Mouse (Mus musculus) embryonic fibroblast, embryonic 13.5 days (primary cell): ENCODE measurements around the gene Oxsr1. TPM values are rescaled to one million over a fixed set of nuclear protein-coding genes. Genes with fewer than 3 reads are reported as not detected.

ENCODE experiments used
- H3K27ac ChIP-seq: 2 replicates; pipeline ENCODE4 v1.5.1; 2012; ENCODE audit warnings: low read length, control low read depth, inconsistent platforms; ENCODE audit not compliant: insufficient read depth
- H3K4me1 ChIP-seq: 2 replicates; pipeline ENCODE4 v1.6.1; 2011; ENCODE audit warnings: low read length; ENCODE audit not compliant: control insufficient read depth, insufficient read depth
- H3K4me3 ChIP-seq: 2 replicates; pipeline ENCODE4 v1.5.1; 2011; ENCODE audit warnings: mild to moderate bottlenecking, control low read depth, low read length; ENCODE audit not compliant: insufficient read depth
- CTCF ChIP-seq: IDR thresholded peaks from 2 replicates; pipeline ENCODE4 v1.5.1; 2011; ENCODE audit warnings: mild to moderate bottlenecking, control low read depth, low read length, moderate library complexity, borderline replicate concordance; ENCODE audit not compliant: insufficient read depth
- POLR2A ChIP-seq: IDR thresholded peaks from 2 replicates; pipeline ENCODE4 v1.6.1; 2011; ENCODE audit warnings: low read depth, mild to moderate bottlenecking, control low read depth, low read length, moderate library complexity
- polyA plus RNA-seq: library from polyadenylated mRNA; stranded (reverse); fragments of >200 nt; gene quantifications from 2 replicates; pipeline ENCODE4 v1.2.4, GENCODE M21; 2011; ENCODE audit warnings: low read depth; ENCODE audit not compliant: missing spikeins, insufficient read length

Gene Oxsr1
- polyA plus RNA-seq, 1 experiment: 53.8 TPM

DNA sequence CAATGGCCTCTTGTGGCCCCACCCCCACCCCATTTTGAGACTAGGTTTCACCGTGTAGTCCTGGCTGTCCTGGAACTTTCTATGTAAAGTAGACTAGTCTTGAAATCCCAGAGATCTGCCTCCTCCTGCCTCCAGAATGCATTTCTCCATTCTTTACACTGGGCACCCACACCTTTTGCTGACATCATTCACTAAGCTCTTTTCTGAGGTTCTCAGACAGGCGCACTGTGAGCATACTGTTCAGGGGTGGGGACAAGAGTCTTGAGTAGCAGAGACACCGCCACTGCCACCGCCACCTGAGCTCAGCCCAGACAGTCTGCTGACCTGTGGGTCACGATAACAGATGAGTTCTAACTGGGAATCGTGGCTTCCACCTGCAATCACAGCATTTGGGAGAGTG is 33.7 kb upstream of the Oxsr1 start:
- no peak for TF ChIP-seq POLR2A
- TF ChIP-seq CTCF: no peak
- H3K27ac ChIP-seq: no peak overlapping the region
- H3K4me3 ChIP-seq: no peak overlapping the region
- no peaks in the 10 kb centered on the region for H3K4me1 ChIP-seq

DNA sequence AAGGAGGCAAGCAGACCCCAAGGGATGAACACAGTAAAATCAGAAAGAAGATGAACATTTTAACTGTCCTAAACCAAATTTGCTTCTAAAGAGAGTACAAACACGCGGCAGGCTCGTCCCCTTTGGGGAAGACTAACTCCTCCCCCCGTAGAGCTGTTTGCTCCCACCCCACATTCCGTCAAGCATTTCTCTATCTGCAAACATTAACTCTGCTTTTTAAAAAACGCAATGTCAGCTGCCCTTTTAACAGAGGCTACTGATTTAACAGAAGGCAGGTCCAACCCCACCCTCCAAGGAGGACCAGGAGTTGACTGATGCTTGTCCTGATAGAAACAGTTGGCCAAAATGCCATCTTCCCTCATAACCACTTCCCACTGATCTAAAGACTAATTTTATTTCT is 31.7 kb upstream of the Oxsr1 start:
- H3K27ac ChIP-seq: no peak overlapping the region
- no peaks in the 10 kb centered on the region for H3K4me1 ChIP-seq
- TF ChIP-seq POLR2A (no peak), CTCF (no peak)
- H3K4me3 ChIP-seq: no peak overlapping the region

GRCm38 (mm10) chr9:119352060-119352459 is 29.8 kb upstream of the Oxsr1 start:
- Histone ChIP-seq H3K27ac (no peak overlapping the region), H3K4me3 (no peak overlapping the region), H3K4me1 (no peaks in the 10 kb centered on the region)
- no peak for TF ChIP-seq POLR2A
- TF ChIP-seq CTCF: peak; percentile 93

- H3K27ac ChIP-seq: no peak overlapping the region
- TF ChIP-seq POLR2A (no peak), CTCF (no peak)
- H3K4me1 ChIP-seq: no peaks in the 10 kb centered on the region
- no peak overlapping the region for H3K4me3 ChIP-seq
Measured at GRCm38 (mm10) chr9:119350947-119351705, 28.9 kb upstream of the Oxsr1 start.

DNA sequence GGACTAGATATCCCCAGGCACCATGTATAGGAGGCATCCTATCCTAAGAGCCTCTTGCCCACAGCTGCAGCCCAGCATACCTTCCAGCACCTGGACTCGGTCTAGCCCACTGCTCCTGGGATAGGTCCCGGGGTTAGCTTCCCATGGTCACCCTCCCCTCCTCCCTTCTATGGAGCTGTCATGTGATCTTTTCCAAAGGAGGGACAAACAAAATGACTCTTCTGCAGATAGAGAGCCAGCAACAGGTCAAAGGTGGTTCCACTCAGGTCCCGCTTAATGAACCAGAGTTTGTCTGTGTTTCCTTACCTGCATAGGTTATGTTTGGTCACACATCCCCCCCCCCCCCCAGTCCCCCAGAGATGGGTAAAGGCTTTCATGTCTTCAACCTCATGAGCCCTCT is 28.3 kb upstream of the Oxsr1 start:
- Histone ChIP-seq H3K4me1 (no peaks in the 10 kb centered on the region), H3K4me3 (no peak overlapping the region), H3K27ac (no peak overlapping the region)
- TF ChIP-seq CTCF (no peak), POLR2A (no peak)

DNA sequence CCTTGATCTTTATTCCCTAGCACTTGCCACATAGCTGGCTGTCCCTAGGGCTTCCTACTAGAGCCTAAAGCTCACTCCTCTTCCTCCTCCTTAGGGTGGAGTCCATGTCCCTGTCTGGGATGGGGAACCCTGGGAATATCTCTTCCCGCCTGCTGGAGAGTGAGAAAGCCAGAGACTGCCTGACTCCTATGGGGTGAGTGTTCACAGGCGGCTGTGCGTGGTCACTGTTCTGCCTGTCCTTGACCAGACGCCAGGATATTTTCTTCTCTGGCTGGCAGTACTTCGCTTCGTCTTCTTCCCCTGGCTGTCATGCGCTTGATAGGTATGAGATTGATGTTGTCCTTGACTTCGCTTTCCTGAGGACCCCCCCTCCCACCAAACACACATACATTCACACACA is 24.1 kb upstream of the Oxsr1 start:
- no peak overlapping the region for H3K4me3 ChIP-seq
- no peak overlapping the region for H3K27ac ChIP-seq
- no peak for TF ChIP-seq POLR2A
- no peak for TF ChIP-seq CTCF
- 0 out of 2 replicates have a peak, but pooled peaks cover 2% of the 10 kb centered on the region for H3K4me1 ChIP-seq

DNA sequence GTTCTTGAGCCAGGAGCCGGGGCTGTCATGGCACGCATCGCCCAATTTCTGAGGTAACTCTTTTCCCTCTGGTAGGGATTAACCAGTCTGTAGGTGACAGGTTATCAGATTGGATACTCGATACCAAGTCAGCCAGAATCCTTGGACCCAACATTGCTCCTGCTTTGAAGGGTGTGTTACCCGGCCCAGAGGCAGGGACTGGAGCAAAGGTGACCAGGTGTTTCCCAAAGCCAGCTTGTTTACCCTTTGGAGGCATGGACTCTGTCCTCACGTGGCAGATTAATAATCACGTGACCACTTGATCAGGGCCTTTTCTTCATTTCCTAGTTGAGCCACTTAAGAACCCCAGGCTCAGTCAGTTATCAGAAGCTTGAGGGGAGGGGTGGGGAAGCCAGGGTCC is 20.5 kb upstream of the Oxsr1 start:
- TF ChIP-seq CTCF (no peak), POLR2A (no peak)
- Histone ChIP-seq H3K4me3 (no peak overlapping the region), H3K4me1 (0 out of 2 replicates have a peak, but pooled peaks cover 5% of the 10 kb centered on the region), H3K27ac (no peak overlapping the region)

- Histone ChIP-seq H3K4me1 (0 out of 2 replicates have a peak, but pooled peaks cover 5% of the 10 kb centered on the region), H3K4me3 (peak within 1 kb of the TSS; percentile 74), H3K27ac (peak within 1 kb of the TSS; percentile 99)
- TF ChIP-seq CTCF (no peak), POLR2A (peak; percentile 84)
Measured at GRCm38 (mm10) chr9:119340909-119341816, 18.9 kb upstream of the Oxsr1 start, which contains the start of gene Myd88. Gene Myd88 (minus strand): TSS chr9:119341411.

DNA sequence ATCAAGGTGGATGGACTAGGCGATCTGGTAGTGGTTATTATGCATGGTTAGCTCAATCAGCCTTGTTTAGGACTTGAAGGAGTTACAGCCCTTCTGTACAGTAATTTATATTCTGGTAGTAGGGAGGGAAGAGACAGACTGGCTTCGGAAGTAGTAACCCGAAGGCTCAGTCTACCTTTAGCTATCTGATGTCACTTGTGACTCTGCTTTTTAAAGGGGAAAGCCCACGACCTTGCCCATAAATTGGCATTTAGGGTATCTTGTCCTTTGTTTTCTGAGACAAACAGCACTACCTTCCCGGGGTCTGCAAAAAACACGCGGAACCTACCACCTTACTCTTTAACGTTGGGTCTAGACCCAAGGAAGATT is 18.0 kb upstream of the Oxsr1 start:
- TF ChIP-seq CTCF: no peak
- TF ChIP-seq POLR2A: no peak
- peak overlapping the region; percentile 74 for H3K4me3 ChIP-seq
- H3K4me1 ChIP-seq: 0 out of 2 replicates have a peak, but pooled peaks cover 5% of the 10 kb centered on the region
- H3K27ac ChIP-seq: peak overlapping the region; percentile 99

- Histone ChIP-seq H3K4me3 (peak within 1 kb of the TSS; percentile 74), H3K4me1 (0 out of 2 replicates have a peak, but pooled peaks cover 5% of the 10 kb centered on the region), H3K27ac (peak within 1 kb of the TSS; percentile 99)
- peak; percentile 79 for TF ChIP-seq POLR2A
- no peak for TF ChIP-seq CTCF
Measured at GRCm38 (mm10) chr9:119339558-119340211, 17.5 kb upstream of the Oxsr1 start, which contains the start of gene Acaa1a. Gene Acaa1a (plus strand): TSS chr9:119339676.
